Mouse (Mus musculus): ENCODE data around the gene Gm7168. TPM values are rescaled to one million over a fixed set of nuclear protein-coding genes. Genes with fewer than 3 reads are reported as not detected.

Gm7168 gene
- under 1 TPM; 0.11 to 0.21 TPM for polyA plus RNA-seq (2017; shearing (Covaris generic))

GRCm38 (mm10) chr17:13948073-13948472, at the start of gene Gm7168:
Gene Gm7168 (plus strand): TSS chr17:13948373.

Other genes with a start within 250 kb of the Gm7168 start
- 1 to 10 TPM; 4.0 to 6.7 TPM for gene Afdn, start 187.8 kb upstream of the Gm7168 start, polyA plus RNA-seq (2017; shearing (Covaris generic))
- 1 to 10 TPM in 1 of 2 experiments, under 1 TPM in 1; 0.10 to 1.6 TPM for gene Tcte2, start 186.5 kb upstream of the Gm7168 start, polyA plus RNA-seq (2017; shearing (Covaris generic))
- not detected for gene Gm7356, start 55.3 kb downstream of the Gm7168 start, polyA plus RNA-seq (2017; shearing (Covaris generic))
- gene Gm7358, start 111.2 kb downstream of the Gm7168 start, polyA plus RNA-seq (2017; shearing (Covaris generic)), result not detected